Mouse (Mus musculus) embryonic facial prominence, embryonic 12.5 days (tissue): ENCODE results near the gene Clec4a2. TPM values are rescaled to one million over a fixed set of nuclear protein-coding genes. Genes with fewer than 3 reads are reported as not detected.

Source experiments
- polyA plus RNA-seq: library from polyadenylated mRNA; unstranded; fragments of >200 nt; fragmentation: Nextera tagmentation; extraction: Ambion mirVana; gene quantifications from 2 replicates; pipeline ENCODE4 v1.2.1, GENCODE M21; 2016

The Clec4a2 gene
- polyA plus RNA-seq, 1 experiment from 2014 or later = 1.2 TPM

Other genes starting within 250 kb of the Clec4a2 start
- 59.6 and 65.4 TPM in 2 replicates for gene Necap1, start 232.0 kb upstream of the Clec4a2 start, polyA plus RNA-seq
- 0.90 and 0.93 TPM in 2 replicates for gene Clec4a1, start 184.6 kb upstream of the Clec4a2 start, polyA plus RNA-seq
- 0.50 and 0.79 TPM in 2 replicates for gene Clec4a3, start 153.9 kb upstream of the Clec4a2 start, polyA plus RNA-seq
- gene Clec4a4, start 116.1 kb upstream of the Clec4a2 start, polyA plus RNA-seq = not detected in 2 replicates
- gene Clec4b1, start 56.5 kb upstream of the Clec4a2 start, polyA plus RNA-seq = not detected in 2 replicates
- gene Clec4b2, start 66.5 kb downstream of the Clec4a2 start, polyA plus RNA-seq = not detected in 2 replicates
- 0.47 and 0.53 TPM in 2 replicates for gene Clec4n, start 123.4 kb downstream of the Clec4a2 start, polyA plus RNA-seq
- not detected in 2 replicates for gene Clec4d, start 155.7 kb downstream of the Clec4a2 start, polyA plus RNA-seq
- not detected in 2 replicates for gene Clec4e, start 183.4 kb downstream of the Clec4a2 start, polyA plus RNA-seq
- gene Vmn2r19, start 201.9 kb downstream of the Clec4a2 start, polyA plus RNA-seq = not detected in 2 replicates